Mouse (Mus musculus) small intestine, adult 2 months (tissue): ENCODE measurements around the gene Prkaa1.

Experiments used
- CTCF ChIP-seq: fragments of 200-500 bp; IDR thresholded peaks from 2 replicates; pipeline ENCODE4 v1.5.1; 2012; ENCODE audit warnings: low read depth, mild to moderate bottlenecking, control low read depth, inconsistent platforms, low read length, moderate library complexity, mixed read lengths; ENCODE audit not compliant: insufficient replicate concordance, insufficient read length; ENCODE audit errors: extremely low read depth
- POLR2A ChIP-seq: fragments of 200-500 bp; IDR thresholded peaks from 2 replicates; pipeline ENCODE4 v1.6.1; 2012; ENCODE audit warnings: low read depth, mild to moderate bottlenecking, control low read depth, inconsistent platforms, low read length, moderate library complexity

- no peak for TF ChIP-seq CTCF
- TF ChIP-seq POLR2A: no peak
Measured at GRCm38 (mm10) chr15:5102312-5102711, 41.3 kb upstream of the Prkaa1 start.
